Mouse (Mus musculus): ENCODE measurements at regions not wholly inside any gene's neighbourhood (a gene's known extent, or its start where the extent isn't known, plus 50 kb on each side); places are given as distances from the start of the nearest gene placed in this dataset.
"Not testable (repeated sequence)": the region's sequence is repeated elsewhere in the genome, so short reads cannot be mapped to it uniquely, and the experiment has no call there.

DNA sequence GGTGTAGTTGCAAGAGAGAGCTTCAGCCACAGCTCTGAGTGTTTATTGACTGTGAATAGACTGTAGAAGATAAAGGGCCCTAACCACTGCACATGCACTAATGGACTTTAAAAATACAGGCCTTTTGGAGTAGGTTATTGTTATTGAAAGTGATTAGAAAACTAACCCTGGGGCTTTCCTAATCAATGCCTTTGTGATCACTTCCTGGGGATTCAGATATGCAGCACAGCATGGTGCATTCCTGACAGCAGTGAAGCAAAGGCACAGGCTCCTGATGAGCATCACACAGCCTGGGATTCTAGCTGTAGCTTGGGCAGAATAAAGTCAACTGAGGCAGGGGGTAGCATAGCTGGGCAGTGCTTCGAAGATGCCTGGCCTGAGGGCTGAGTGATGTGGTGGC is 87.3 kb downstream of the Gm11077 start:
- no peak for DNase-seq (ENCODE audit: low read depth in 2 of 2, low spot score in 2 of 2)

DNA sequence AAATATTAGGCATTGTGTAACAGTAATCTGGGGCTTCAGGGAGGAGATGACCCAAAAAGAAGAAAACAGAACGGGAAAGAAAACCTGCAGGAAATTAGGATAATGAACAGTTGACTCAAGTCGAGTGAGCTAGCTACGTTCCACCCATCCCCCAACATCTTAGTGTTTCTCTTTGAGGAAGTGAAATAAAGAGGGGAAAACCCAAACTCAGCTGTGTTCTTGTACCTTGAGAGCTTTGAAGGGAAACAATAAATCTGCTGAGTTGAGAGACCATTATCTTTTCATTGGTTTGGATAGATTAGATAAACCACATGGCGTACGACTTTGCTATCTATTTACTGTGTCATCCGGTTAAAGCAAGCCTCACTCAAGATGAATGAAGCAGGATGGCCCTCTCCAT is 87.7 kb downstream of the Gm11077 start:
- DNase-seq (ENCODE audit: low read depth in 2 of 2, low spot score in 2 of 2), result peak in 1 of 2 experiments; percentile 18

DNA sequence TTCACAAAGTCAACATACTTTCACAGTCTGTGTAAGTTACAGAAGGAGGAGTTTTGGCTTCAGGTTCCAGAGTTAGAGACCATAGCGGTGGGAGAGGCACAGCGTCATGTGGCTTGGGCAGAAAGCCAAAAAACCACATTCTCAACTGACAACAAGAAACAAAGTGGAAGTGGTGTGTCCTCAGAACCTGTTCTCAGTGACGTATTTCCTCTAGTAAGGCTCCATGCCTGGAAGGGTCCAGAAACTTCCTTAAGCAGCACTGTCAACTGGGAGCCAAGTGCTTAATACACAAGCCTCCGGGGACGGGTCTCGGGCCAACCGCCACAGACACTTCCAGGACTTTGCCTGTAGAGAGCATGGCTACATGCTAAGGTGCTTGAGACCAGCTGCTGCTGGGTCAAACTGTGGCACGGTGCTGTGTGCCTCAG is 90.4 kb downstream of the Gm11077 start:
- DNase-seq (ENCODE audit: low read depth in 2 of 2, low spot score in 2 of 2), result peak; percentile 36 to 61

DNA sequence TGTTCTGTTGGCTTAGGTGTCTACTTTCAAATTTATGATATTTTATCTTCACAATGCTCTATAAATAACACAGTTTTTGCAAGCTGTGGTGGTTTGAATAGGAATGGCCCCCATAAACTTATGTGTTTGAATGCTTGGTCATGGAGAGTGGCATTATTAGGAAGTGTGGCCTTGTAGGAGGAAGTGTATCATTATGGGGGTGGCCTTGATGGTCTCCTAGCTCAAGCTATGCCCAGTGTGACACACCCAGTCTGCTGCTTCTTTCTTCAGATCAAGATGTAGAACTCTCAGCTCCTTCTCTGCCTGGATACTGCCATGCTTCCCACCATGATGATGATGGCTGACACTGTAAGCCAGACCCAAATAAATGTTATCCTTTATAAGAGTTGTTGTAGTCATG is 97.4 kb downstream of the Gm11077 start:
- DNase-seq (ENCODE audit: low read depth in 2 of 2, low spot score in 2 of 2), result no peak

DNA sequence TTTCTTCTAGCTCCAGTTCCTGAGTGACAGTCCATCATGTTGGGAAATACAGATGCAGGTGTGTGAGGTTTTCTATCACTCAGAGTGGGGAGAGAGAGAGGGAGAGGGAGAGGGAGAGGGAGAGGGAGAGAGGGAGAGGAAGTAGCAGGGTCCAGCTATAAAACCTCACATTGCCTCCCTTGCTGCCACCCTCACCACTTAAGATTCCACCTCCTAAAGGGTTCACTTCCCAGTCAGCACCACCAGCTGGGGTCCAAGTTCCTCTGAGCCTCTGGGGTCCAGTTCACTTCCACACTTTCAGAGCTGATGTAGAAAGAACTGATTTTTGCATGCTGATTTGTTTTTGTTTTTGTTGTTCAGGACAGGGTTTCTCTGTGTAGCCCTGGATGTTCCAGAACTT is 98.6 kb downstream of the Gm11077 start:
- DNase-seq (ENCODE audit: low read depth in 2 of 2, low spot score in 2 of 2), result no peak

DNA sequence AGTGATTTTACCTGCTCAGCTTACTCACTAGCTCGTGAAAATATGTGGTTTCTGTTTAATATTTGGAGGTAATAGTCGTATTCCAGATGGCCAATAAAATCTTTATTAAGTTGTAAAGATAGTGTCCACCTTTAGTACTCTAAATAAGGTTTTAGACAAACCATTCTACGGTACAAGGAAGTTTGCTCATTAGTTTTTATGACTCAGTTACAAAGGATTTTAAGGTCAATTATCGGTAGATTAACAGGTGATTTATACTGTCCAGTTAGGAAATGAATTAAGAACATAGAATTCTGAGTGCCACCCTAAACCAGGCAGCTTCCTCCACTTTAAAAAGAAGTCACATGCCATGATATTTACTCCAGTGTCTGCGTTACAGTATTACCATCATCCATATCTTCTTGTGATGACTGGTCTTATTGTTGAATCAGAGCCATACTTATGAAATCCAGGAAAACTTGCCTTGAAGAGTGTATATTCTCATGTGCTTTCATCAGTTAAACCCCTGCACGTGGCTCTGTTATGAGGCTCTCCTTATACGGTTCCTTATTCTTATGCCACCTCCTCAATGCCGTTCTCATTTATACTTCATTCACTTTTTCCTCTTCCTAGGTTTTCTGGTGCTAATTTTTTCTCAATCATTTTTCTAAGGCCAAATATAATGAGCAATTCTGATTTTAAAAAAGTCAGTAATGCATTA is 114.4 kb downstream of the Gm11077 start:
- no peak for DNase-seq (ENCODE audit: low read depth in 2 of 2, low spot score in 2 of 2)

DNA sequence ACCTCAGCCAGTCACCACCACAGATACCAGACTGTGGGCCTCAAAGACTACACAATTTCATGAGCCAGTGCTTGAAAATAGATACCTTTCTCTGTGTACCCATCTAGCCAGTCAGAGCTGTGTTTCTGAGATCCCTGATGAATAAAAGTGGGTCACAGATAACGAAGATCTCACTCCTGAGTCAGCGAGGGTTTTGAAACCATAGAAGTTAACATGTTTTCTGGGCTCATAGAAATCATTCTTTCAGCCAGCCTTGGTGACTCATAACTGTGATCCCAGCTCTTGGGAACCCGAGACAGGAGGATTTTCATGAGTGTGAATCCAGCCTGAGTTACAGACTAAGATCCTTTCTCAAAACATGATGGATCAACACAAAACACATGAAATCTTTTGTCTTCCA is 118.1 kb downstream of the Gm11077 start:
- DNase-seq (ENCODE audit: low read depth in 2 of 2, low spot score in 2 of 2), result no peak

DNA sequence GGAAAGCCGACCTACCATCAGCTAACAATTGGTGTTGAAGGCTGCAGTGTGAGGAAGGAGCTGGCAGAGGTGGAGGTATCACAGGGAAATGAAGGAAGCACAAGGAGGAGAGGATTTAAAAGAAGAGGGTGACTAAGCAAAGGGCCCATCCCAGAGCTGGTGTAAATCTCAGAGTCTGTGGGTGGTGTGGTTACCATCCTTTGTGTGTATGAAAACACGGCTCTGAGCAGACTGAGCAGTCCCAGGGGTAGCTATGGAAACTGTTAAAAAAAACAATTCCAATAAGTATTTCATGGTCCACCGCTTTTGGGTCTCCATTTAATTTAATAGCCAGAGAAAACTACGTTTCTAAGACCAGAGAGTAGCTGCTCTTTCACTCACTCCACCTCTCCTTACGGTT is 123.3 kb downstream of the Gm11077 start:
- DNase-seq (ENCODE audit: low read depth in 2 of 2, low spot score in 2 of 2), result no peak

DNA sequence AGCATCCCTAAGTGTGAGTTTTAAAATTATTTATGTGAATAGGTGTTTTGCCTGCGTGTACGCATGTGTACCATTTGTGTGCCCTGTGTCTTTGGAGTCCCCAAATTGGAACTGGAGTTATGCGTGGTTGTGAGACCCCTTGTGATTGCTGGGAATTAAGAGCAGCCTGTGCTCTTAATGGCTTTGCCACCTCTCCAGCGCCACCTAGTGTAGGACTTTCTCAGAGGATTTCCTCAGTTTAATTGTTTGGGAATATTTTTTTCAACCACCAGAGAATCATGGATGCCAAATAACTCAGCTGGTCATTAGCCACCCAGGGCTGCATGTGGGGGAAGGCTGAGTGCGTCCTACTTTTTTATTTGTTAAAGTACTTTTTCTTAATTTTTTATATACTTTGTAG is 124.4 kb downstream of the Gm11077 start:
- peak; percentile 16 to 24 for DNase-seq (ENCODE audit: low read depth in 2 of 2, low spot score in 2 of 2)

DNA sequence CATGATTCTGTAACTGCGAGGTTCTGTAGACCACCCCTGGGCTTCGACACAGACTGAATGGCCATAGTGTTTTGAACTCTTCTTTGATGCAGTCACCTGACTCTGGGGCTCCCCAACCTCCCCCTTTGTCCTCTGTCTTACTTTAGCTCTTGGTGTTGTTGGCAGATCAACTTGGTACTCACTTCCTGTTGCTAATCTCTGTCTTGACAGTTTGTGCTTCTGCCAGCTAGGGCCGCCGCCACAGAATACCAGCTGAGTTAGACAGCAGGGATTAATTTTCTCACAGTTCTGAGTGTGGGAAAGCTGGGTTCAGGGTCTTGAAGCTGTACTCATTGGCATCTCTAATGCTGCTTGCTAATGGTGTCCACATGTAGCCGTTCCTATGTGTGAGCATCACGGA is 125.6 kb downstream of the Gm11077 start:
- DNase-seq (ENCODE audit: low read depth in 2 of 2, low spot score in 2 of 2), result no peak

DNA sequence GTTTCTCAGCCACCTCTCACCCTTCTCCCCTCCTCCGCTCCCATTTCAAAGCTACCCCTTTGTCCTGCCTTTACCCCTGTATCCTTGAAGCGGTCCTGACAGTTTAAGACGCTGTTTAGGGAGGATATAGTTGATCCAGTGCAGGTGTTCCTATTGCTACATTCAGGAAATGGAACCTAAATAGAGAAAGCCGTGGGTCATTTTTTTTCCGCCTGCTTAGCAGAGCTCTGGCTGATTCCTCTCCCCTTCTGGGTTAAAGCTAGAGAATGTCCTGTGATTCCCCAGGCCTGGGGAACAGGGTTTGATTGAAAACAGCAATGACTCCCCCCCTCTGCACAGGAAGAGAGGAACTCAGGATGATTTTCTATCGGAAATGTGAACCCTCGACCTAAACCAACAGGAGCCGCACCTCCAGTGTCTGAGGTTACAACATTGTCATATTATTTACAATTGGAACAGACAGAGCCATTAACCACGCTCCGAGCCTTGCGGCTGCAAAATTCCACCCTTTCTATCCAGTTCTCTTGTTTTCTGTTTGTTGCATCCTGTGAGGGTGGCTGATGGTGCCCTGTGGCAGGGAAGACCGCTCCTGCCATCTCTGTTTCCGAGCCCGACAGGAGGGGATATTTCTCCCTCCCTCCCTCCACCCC is 127.5 kb downstream of the Gm11077 start:
- no peak for DNase-seq (ENCODE audit: low read depth in 2 of 2, low spot score in 2 of 2)

DNA sequence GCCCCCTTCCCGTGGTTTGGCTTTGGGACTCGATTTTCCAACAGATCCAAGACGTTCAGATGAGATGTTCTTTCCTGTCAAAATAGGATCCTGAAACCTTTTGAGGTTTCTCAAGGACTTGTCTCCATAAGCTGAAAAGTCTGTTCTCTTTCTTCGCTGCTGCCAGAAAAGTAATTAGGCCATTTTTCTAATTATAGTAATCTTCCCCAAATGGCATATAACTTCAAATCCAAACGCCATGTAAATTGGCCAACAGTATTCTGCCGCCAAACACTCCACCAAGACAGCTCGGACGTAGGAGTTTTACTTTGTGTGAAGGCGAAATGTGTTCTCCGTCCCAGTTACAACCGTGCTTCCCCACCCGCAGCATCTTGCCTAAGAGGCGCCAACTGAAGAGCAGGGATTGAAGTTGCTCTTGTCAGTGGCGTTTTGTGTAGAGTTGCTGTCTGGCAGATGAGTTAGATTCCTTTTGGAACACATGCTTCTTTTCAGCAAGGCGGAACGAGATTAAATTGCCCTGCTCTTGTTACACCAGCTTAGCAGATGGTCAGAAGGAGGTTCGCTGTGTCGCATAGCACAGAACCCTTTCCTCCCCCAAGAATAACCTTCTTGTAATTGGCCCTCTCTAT is 128.1 kb downstream of the Gm11077 start:
- DNase-seq (ENCODE audit: low read depth in 2 of 2, low spot score in 2 of 2), result no peak

DNA sequence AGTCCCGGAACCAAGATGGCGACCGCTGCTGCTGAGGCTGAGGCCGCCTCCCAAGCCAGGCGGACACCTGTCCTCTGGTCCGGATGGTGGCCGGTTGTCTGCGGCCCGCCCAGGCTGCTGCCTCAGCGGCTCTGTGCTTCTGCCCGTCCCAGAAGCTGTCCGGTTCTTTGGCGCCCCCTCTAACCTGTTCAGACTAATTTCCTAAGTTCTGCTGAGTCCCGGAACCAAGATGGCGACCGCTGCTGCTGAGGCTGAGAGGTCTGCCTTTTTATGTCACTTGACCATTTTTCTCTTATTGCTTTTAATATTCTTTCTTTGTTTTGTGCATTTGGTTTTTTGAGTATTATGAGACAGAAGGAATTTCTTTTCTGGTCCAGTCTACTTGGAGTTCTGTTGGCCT is 140.4 kb downstream of the Gm11077 start:
- DNase-seq (ENCODE audit: low read depth in 2 of 2, low spot score in 2 of 2), result not testable (repeated sequence)

DNA sequence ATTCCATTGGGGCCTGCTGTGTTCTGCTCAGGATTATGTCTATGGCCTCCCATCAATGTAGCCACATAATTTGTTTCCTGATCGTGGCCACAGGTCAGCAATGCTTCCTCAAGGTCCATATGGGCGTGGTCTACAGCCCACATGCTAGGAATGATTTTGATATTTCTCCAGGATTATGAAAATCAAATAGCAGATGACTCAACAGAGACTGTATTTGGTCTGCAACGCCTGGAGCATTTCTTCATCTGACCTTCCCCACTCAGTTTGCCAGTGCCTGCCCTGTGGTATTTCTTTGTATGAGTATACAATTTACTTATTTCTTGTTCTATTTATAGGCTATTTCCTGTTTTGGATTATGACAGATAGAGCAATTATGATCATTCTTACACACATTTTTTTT is 145.7 kb downstream of the Gm11077 start:
- DNase-seq (ENCODE audit: low read depth in 2 of 2, low spot score in 2 of 2), result no peak

DNA sequence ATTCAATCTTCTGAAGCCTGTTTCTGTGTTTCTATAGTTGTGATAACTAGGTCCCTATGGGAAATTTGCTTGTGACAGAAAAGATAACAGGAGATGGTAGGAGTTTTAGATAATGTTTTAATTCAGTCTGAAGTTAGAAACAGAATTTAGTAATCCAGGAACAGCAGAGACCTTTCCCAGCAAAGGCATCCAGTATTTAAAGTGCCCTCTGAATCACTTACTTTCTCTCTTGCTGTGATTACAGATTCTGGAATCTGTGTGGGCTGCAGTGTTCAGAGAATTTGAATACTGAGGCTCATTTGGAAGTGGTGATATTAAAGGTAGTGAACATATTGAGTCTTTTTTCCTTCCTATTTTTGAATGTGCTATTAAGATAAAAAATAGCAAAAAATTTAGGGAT is 154.6 kb downstream of the Gm11077 start:
- no peak for DNase-seq (ENCODE audit: low read depth in 2 of 2, low spot score in 2 of 2)

DNA sequence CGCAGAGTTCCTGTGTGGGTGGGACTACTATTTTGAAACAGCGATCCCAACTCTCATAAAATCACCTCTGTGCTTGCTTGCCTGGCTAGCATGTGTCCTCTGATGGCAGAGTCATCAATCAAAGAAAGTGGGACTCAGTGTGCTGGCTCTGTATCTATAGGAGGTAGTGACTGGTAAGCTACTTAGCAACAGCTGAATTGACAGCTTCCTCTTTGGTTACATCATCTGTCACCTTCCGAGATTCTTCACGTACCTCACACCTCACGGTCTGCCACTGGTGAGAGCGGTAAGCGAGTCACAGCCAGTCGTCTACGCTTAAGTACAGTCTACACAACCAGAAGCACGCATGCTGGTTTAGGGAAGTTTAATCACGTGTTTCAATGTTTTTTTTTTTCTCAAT is 159.5 kb downstream of the Gm11077 start:
- DNase-seq (ENCODE audit: low read depth in 2 of 2, low spot score in 2 of 2), result no peak

DNA sequence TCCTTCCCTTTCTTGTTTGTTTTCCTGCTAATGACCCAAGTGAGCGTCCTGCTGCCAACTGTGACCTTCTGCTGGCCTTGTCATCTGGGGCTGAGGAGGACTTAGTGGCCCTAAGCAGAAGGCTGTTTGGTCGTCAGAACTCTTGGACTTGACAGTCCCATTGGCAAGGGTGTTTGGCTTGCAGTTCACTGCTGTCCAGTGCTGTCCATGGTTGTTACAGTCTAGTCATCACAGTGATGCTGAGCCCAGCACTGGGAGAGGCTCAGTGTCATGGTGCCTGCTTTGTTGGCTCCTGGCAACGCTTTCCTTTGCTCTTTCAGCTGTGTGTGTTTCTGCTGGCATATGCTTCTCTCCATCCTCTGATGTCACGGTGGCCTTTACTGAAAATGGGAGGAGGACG is 161.0 kb downstream of the Gm11077 start:
- DNase-seq (ENCODE audit: low read depth in 2 of 2, low spot score in 2 of 2), result no peak

DNA sequence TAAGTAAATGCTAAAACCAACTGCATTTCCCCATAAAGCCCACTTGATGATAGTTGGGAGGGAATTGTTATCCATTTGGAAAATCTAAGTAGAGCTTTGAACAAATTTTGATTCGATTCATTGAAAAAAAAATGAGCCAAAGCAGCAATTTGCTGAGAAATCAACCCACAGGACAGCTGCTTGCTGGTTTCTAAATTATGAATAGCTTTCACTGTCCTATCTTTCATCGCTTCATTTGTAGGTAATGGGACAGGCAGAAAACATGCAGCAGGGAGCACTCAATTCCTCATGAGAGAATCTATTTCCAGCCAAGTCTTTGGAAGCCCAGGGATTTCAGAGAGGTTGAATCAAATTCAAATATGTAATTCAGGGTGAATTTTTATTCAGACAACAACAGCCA is 161.5 kb downstream of the Gm11077 start:
- no peak for DNase-seq (ENCODE audit: low read depth in 2 of 2, low spot score in 2 of 2)

DNA sequence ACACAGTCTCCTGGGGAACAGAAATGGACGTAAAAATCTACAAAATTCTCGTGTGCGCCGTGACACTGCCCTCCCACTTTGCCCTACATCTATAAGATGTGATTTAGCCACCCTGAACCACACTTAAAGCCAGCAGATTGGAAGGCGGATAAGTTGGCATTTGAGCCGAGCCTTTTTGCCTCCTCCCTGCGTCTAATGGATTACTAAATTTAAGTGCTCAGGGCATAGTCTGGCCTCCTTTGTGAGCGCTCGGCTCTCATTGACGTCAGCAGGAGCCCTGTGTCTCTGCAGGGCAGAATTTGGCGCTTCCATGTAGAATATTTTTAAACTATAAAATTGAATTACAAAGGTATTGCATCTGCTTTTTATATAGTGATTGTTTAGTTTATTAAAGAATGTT is 165.4 kb downstream of the Gm11077 start:
- no peak for DNase-seq (ENCODE audit: low read depth in 2 of 2, low spot score in 2 of 2)

DNA sequence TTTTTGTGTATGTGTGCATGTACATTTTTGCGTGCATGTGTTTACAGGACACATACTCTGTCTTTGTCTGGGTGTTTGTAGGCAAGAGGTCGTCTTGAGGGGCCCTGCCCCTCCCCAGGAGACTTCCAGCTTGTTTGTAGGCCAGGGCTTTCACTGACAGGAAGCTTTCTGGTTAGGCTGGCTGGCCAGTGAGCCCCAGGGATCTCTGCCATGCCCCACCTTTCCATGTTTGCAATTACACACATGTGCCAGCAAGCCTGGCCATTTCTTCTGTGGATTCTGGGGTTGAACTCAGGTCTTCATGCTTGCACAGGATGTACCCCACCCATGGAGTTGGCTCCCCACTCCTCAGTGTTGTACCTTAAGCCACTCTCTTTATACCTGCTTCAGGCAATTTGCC is 166.4 kb downstream of the Gm11077 start:
- DNase-seq (ENCODE audit: low read depth in 2 of 2, low spot score in 2 of 2), result no peak

DNA sequence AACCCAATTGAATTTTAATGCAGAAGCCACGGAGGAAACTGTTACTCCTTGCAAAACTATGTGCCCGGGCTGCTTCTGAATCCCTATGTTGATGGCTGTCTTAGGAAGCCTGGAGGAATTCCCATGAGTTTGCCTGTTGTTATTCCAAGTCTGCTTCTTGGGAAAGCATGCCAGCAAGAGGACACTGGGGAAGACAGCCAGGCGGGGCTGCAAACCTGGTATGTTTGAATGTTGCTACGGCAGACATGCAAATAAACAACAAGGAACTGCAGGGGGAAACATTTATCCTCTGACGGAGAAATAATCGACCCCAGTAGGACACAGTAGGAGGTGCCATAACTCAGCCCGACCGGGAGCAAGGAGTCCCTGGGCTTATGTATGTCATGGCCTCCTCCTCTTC is 168.0 kb downstream of the Gm11077 start:
- no peak for DNase-seq (ENCODE audit: low read depth in 2 of 2, low spot score in 2 of 2)

DNA sequence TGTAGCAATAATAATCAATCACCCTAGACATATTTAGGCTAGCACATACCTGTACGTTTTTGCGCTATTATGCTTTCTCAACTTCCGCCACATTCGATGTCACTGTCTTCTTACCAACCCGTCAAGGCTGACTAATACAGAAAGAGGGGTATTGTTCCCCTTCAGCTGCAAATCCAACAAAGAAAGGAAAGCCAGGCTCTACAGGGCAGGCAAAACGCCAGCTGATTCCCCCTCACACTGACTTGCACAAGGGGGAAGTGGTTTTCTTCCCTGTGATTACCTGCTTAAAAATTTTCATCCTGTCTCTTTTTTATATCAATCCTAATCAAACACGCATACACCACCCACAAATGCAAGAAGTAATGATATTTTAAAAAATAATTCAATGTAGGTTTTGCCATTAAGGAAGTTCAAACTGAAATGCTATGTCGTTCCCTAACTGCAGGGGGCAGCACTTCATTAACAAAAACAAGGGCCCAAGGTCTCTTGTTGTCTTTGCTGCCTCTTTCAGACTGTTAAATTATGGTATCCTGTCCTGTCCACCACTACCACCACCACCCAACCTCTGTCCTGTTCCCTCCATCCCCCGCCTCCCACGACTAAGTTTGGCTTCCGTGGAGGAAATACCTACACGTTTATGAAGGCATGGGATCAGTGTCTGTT is 195.4 kb downstream of the Gm11077 start:
- DNase-seq (ENCODE audit: low read depth in 2 of 2, low spot score in 2 of 2), result no peak
